Mouse (Mus musculus): ENCODE measurements around the gene Ifnar2. TPM values are rescaled to one million over a fixed set of nuclear protein-coding genes. Genes with fewer than 3 reads are reported as not detected.

Gene Ifnar2
- polyA plus RNA-seq (2015; fragmentation: Nextera tagmentation; extraction: Ambion mirVana): 45.1 and 45.7 TPM in 2 replicates

DNA sequence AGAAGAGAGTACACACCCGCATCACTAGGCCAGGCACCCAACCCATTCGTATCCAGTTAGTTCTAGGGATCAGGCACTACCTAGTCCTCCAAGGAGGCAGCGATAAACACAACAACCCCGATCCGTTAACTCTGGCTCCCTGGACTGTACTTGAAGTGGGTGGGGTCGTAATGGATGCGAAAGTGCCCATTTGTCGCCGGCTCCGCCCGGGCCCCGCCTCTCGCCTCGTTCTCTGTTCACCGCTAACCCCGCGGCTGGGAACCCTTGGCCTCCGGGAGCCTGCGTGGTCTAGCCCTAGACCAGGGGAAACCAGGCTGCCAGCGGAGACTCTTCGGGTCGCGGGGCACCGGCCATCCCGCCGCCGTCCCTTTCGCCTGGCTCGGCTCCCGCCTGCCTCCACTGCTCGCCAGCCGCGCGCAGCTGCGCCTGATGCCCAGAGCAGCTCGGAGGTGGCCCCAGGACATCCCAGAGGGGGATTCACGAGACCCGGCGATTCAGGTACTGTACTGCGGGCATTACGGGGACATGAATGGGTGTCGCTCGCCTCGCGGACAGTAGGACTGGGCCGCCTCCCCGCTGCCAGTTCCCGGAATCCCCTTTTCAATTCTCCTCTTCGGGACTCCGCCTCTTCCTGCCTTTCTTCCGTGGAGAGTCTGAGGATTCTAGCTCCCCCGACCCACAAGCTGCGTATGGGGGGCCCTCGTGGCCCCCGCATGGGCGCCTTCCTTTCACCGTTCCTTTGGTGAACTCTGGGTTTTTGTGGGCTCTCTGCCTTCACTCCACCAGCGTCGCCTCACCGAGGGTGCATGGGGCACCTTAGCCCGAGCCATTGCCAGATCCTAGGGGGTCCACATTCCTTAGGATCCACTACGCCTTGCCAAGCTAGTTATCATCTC lies at the start of gene Ifnar2:
Gene Ifnar2, plus strand, starts transcription at position 207 of the 896 bp plus-strand sequence.
- Histone ChIP-seq H3K9ac (ENCODE audit: low read depth, low read length) (peak within 1 kb of the TSS; percentile 94), H3K4me2 (ENCODE audit: low read depth, low read length) (peak within 1 kb of the TSS; percentile 69), H3K4me1 (ENCODE audit: control insufficient read depth, insufficient read depth, low read length) (peaks cover 9% of the 10 kb centered on the region), H3K36me3 (ENCODE audit: control insufficient read depth, insufficient read depth, low read length) (no peaks in the 10 kb centered on the region), H3K4me3 (ENCODE audit: low read length) (peak within 1 kb of the TSS; percentile 91), H3K27me3 (replicated peaks; ENCODE audit: control insufficient read depth, insufficient read depth, low read length) (no peaks in the 10 kb centered on the region), H3K9me3 (ENCODE audit: control insufficient read depth, low read length) (no peaks in the 10 kb centered on the region), H3K27ac (ENCODE audit: low read length) (peak within 1 kb of the TSS; percentile 94)
- peak; percentile 93 for ATAC-seq
- under 1% methylated on average over 56 of the region's 62 CpGs for WGBS

DNA sequence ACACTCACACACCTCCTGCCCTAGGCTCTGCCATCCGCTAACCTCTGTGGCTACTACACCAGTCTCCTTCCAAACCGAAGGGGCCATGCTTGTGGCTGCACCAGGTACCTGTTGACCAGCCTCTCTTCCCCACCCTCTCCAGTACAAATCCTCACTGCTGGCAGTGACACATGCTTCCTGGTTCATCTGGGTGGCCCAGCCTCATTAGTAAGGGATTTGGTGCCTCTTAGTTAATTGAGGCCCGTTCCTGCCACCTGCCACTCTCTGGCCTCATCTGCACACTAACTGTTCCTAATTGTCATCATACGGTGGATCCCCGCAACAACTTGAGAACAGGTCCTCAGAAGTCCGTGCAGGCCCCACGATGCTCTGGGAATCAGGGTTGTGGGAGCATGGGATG lies 45.0 kb upstream of the Ifnar2 start:
- no peak for ATAC-seq
- Histone ChIP-seq H3K36me3 (ENCODE audit: control insufficient read depth, insufficient read depth, low read length) (no peaks in the 10 kb centered on the region), H3K9ac (ENCODE audit: low read depth, low read length) (no peak overlapping the region), H3K27ac (ENCODE audit: low read length) (no peak overlapping the region), H3K4me1 (ENCODE audit: control insufficient read depth, insufficient read depth, low read length) (no peaks in the 10 kb centered on the region), H3K27me3 (replicated peaks; ENCODE audit: control insufficient read depth, insufficient read depth, low read length) (no peaks in the 10 kb centered on the region), H3K9me3 (ENCODE audit: control insufficient read depth, low read length) (no peaks in the 10 kb centered on the region), H3K4me3 (ENCODE audit: low read length) (no peak overlapping the region), H3K4me2 (ENCODE audit: low read depth, low read length) (no peak overlapping the region)
- 74% methylated on average over 7 of the region's 7 CpGs for WGBS

DNA sequence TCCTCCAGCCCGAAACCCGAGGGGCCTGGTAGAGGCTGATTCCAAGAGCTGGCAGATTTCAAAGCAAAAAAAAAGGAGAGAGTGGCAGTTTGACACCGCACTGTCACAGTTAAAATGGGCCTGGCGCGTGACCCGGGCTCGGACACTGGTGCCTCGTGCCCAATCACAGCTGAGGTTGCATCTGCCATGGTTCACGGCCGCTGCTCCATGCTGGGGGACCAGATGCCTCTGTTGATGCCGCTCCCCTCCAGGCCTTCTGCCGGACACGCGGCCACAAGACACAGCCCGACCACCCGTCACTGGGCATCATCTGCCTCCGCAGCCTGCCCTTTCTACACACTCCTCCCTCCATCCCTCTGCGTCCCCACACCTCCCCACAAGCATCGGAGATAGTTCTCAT lies 43.7 kb upstream of the Ifnar2 start:
- Histone ChIP-seq H3K27me3 (replicated peaks; ENCODE audit: control insufficient read depth, insufficient read depth, low read length) (no peaks in the 10 kb centered on the region), H3K9ac (ENCODE audit: low read depth, low read length) (no peak overlapping the region), H3K36me3 (ENCODE audit: control insufficient read depth, insufficient read depth, low read length) (no peaks in the 10 kb centered on the region), H3K9me3 (ENCODE audit: control insufficient read depth, low read length) (no peaks in the 10 kb centered on the region), H3K27ac (ENCODE audit: low read length) (no peak overlapping the region), H3K4me3 (ENCODE audit: low read length) (no peak overlapping the region), H3K4me2 (ENCODE audit: low read depth, low read length) (no peak overlapping the region), H3K4me1 (ENCODE audit: control insufficient read depth, insufficient read depth, low read length) (no peaks in the 10 kb centered on the region)
- no peak for ATAC-seq
- 81% methylated on average over 19 of the region's 19 CpGs for WGBS

- Histone ChIP-seq H3K4me2 (ENCODE audit: low read depth, low read length) (no peak overlapping the region), H3K27me3 (replicated peaks; ENCODE audit: control insufficient read depth, insufficient read depth, low read length) (no peaks in the 10 kb centered on the region), H3K4me1 (ENCODE audit: control insufficient read depth, insufficient read depth, low read length) (no peaks in the 10 kb centered on the region), H3K27ac (ENCODE audit: low read length) (no peak overlapping the region), H3K4me3 (ENCODE audit: low read length) (no peak overlapping the region), H3K9me3 (ENCODE audit: control insufficient read depth, low read length) (no peaks in the 10 kb centered on the region), H3K36me3 (ENCODE audit: control insufficient read depth, insufficient read depth, low read length) (no peaks in the 10 kb centered on the region), H3K9ac (ENCODE audit: low read depth, low read length) (no peak overlapping the region)
- 74% methylated on average over 6 of the region's 6 CpGs for WGBS
- no peak for ATAC-seq
These were observed 42.1 kb upstream of the Ifnar2 start for GRCm38 (mm10) chr16:91330496-91330895.

DNA sequence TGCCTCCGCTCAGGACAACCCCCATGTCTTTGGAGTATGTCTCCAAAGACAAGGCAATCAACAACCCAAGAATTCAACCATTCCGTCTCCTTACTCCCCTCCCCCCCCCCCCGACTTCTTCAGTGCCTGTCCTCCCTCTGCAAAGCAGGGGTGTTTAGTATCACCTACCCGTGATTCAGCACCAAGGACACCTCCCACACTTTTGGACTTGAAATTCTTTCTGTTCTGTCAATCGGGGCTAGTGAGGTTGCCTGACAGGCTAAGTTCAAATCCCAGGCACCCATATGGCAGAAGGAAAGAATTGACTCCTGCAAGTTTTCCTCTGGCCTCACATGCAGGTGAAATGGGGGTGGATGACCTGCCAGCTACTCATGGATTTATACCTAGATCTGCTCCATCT lies 41.4 kb upstream of the Ifnar2 start:
- Histone ChIP-seq H3K27me3 (replicated peaks; ENCODE audit: control insufficient read depth, insufficient read depth, low read length) (no peaks in the 10 kb centered on the region), H3K9me3 (ENCODE audit: control insufficient read depth, low read length) (no peaks in the 10 kb centered on the region), H3K9ac (ENCODE audit: low read depth, low read length) (no peak overlapping the region), H3K36me3 (ENCODE audit: control insufficient read depth, insufficient read depth, low read length) (no peaks in the 10 kb centered on the region), H3K4me1 (ENCODE audit: control insufficient read depth, insufficient read depth, low read length) (no peaks in the 10 kb centered on the region), H3K4me3 (ENCODE audit: low read length) (no peak overlapping the region), H3K27ac (ENCODE audit: low read length) (no peak overlapping the region), H3K4me2 (ENCODE audit: low read depth, low read length) (no peak overlapping the region)
- ATAC-seq: no peak
- WGBS: 29% methylated on average over 5 of the region's 5 CpGs

GRCm38 (mm10) chr16:91332880-91333279 lies 39.7 kb upstream of the Ifnar2 start:
- no peak overlapping the region for H3K4me3 ChIP-seq (ENCODE audit: low read length)
- no peaks in the 10 kb centered on the region for H3K9me3 ChIP-seq (ENCODE audit: control insufficient read depth, low read length)
- no peak overlapping the region for H3K4me2 ChIP-seq (ENCODE audit: low read depth, low read length)
- H3K9ac ChIP-seq (ENCODE audit: low read depth, low read length): no peak overlapping the region
- ATAC-seq: no peak
- H3K27me3 ChIP-seq (replicated peaks; ENCODE audit: control insufficient read depth, insufficient read depth, low read length): no peaks in the 10 kb centered on the region
- H3K4me1 ChIP-seq (ENCODE audit: control insufficient read depth, insufficient read depth, low read length): no peaks in the 10 kb centered on the region
- no peak overlapping the region for H3K27ac ChIP-seq (ENCODE audit: low read length)
- WGBS: 50% methylated on average over 7 of the region's 7 CpGs
- H3K36me3 ChIP-seq (ENCODE audit: control insufficient read depth, insufficient read depth, low read length): no peaks in the 10 kb centered on the region

- no peak for ATAC-seq
- H3K9me3 ChIP-seq (ENCODE audit: control insufficient read depth, low read length): no peaks in the 10 kb centered on the region
- no peaks in the 10 kb centered on the region for H3K36me3 ChIP-seq (ENCODE audit: control insufficient read depth, insufficient read depth, low read length)
- no peaks in the 10 kb centered on the region for H3K4me1 ChIP-seq (ENCODE audit: control insufficient read depth, insufficient read depth, low read length)
- H3K4me2 ChIP-seq (ENCODE audit: low read depth, low read length): no peak overlapping the region
- H3K27me3 ChIP-seq (replicated peaks; ENCODE audit: control insufficient read depth, insufficient read depth, low read length): no peaks in the 10 kb centered on the region
- WGBS: 23% methylated on average over 10 of the region's 10 CpGs
- H3K4me3 ChIP-seq (ENCODE audit: low read length): no peak overlapping the region
- no peak overlapping the region for H3K9ac ChIP-seq (ENCODE audit: low read depth, low read length)
- no peak overlapping the region for H3K27ac ChIP-seq (ENCODE audit: low read length)
These were observed 38.2 kb upstream of the Ifnar2 start for GRCm38 (mm10) chr16:91334190-91334893.

- Histone ChIP-seq H3K9me3 (ENCODE audit: control insufficient read depth, low read length) (no peaks in the 10 kb centered on the region), H3K27ac (ENCODE audit: low read length) (no peak overlapping the region), H3K36me3 (ENCODE audit: control insufficient read depth, insufficient read depth, low read length) (no peaks in the 10 kb centered on the region), H3K4me2 (ENCODE audit: low read depth, low read length) (no peak overlapping the region), H3K9ac (ENCODE audit: low read depth, low read length) (no peak overlapping the region), H3K27me3 (replicated peaks; ENCODE audit: control insufficient read depth, insufficient read depth, low read length) (no peaks in the 10 kb centered on the region), H3K4me3 (ENCODE audit: low read length) (no peak overlapping the region), H3K4me1 (ENCODE audit: control insufficient read depth, insufficient read depth, low read length) (no peaks in the 10 kb centered on the region)
- ATAC-seq: no peak
- WGBS: 79% methylated on average over 4 of the region's 4 CpGs
These were observed 35.8 kb upstream of the Ifnar2 start for GRCm38 (mm10) chr16:91336753-91337152.

DNA sequence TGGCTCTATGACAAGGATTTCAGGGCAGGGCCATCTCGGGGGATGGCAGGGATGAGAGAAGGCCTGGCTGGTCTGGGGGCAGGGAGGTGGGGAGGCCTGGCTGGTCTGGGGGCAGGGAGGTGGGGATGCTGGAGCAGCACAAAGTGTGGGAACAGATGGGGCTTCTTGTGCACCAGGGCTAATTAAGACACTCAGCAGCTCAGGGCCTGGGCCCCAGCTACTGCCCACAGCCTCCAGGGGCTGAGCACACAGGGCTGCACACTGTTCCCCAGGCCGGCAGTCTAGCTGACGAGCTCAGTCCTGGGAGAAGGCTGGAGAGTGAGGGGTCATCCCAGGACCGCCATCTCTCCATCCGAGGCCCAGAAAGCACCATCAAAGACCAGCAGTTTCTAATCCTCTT lies 35.1 kb upstream of the Ifnar2 start:
- no peak for ATAC-seq
- Histone ChIP-seq H3K4me3 (ENCODE audit: low read length) (no peak overlapping the region), H3K27me3 (replicated peaks; ENCODE audit: control insufficient read depth, insufficient read depth, low read length) (no peaks in the 10 kb centered on the region), H3K4me2 (ENCODE audit: low read depth, low read length) (no peak overlapping the region), H3K9ac (ENCODE audit: low read depth, low read length) (no peak overlapping the region), H3K4me1 (ENCODE audit: control insufficient read depth, insufficient read depth, low read length) (no peaks in the 10 kb centered on the region), H3K27ac (ENCODE audit: low read length) (no peak overlapping the region), H3K36me3 (ENCODE audit: control insufficient read depth, insufficient read depth, low read length) (no peaks in the 10 kb centered on the region), H3K9me3 (ENCODE audit: control insufficient read depth, low read length) (no peaks in the 10 kb centered on the region)
- WGBS: 70% methylated on average over 5 of the region's 5 CpGs

All from intestine, embryonic 16.5 days (tissue).